Mouse (Mus musculus) liver, embryonic 11.5 days (tissue): ENCODE results near the gene Tsr2. TPM values are rescaled to one million over a fixed set of nuclear protein-coding genes. Genes with fewer than 3 reads are reported as not detected.

Experiments
- ATAC-seq: fragments of 200-750 bp; cut with Nextera tagmentation; replicated peaks from 2 replicates; pipeline ENCODE4 v1.8.0; 2017; ENCODE audit warnings: moderate number of reproducible peaks, mild to moderate bottlenecking, moderate TSS enrichment, moderate library complexity; ENCODE audit not compliant: low FRiP score
- DNase-seq: peaks from one replicate; pipeline ENCODE4 v3.0.0-alpha.2; 2017; ENCODE audit warnings: low spot score
- H3K27ac ChIP-seq: fragments of 300-500 bp; sonication (generic); 2 replicates; pipeline ENCODE4 v1.5.1; 2014; ENCODE audit warnings: mild to moderate bottlenecking, low read depth, low read length, control low read depth
- H3K27me3 ChIP-seq: fragments of 300-500 bp; sonication (generic); replicated peaks from 2 replicates; pipeline ENCODE4 v1.6.1; 2014; ENCODE audit warnings: low read length, mixed read lengths; ENCODE audit not compliant: control insufficient read depth, insufficient read depth
- H3K36me3 ChIP-seq: fragments of 300-500 bp; sonication (generic); 2 replicates; pipeline ENCODE4 v1.6.1; 2014; ENCODE audit warnings: mild to moderate bottlenecking, low read length, moderate library complexity, mixed read lengths; ENCODE audit not compliant: control insufficient read depth, insufficient read depth
- H3K4me1 ChIP-seq: fragments of 300-500 bp; sonication (generic); replicated peaks from 2 replicates; pipeline ENCODE4 v1.6.1; 2014; ENCODE audit warnings: low read length, mixed read lengths; ENCODE audit not compliant: control insufficient read depth, insufficient read depth
- H3K4me2 ChIP-seq: fragments of 300-500 bp; sonication (generic); 2 replicates; pipeline ENCODE4 v1.6.1; 2014; ENCODE audit warnings: mild to moderate bottlenecking, control low read depth, moderate library complexity
- H3K4me3 ChIP-seq: fragments of 300-500 bp; sonication (generic); 2 replicates; pipeline ENCODE4 v1.5.1; 2014; ENCODE audit warnings: low read depth, low read length, control low read depth
- H3K9ac ChIP-seq: fragments of 300-500 bp; sonication (generic); 2 replicates; pipeline ENCODE4 v1.6.1; 2014; ENCODE audit warnings: low read depth, low read length, control low read depth
- H3K9me3 ChIP-seq: fragments of 300-500 bp; sonication (generic); 2 replicates; pipeline ENCODE4 v1.6.1; 2016; ENCODE audit warnings: low read length, inconsistent platforms, mixed read lengths; ENCODE audit not compliant: control insufficient read depth
- WGBS: fragments of 180-500 bp; shearing (Covaris S2); extraction: QIAGEN DNeasy Blood & Tissue Kit; methylation state at CpG from one replicate; pipeline ENCODE4 v1.1.7; 2014; 5-methylcytosine and 5-hydroxymethylcytosine counted together
- polyA plus RNA-seq: library from polyadenylated mRNA; unstranded; fragments of >200 nt; fragmentation: Nextera tagmentation; extraction: Ambion mirVana; gene quantifications from 2 replicates; pipeline ENCODE4 v1.2.1, GENCODE M21; 2014

Tsr2 gene
- 39.5 and 39.8 TPM in 2 replicates for polyA plus RNA-seq

DNA sequence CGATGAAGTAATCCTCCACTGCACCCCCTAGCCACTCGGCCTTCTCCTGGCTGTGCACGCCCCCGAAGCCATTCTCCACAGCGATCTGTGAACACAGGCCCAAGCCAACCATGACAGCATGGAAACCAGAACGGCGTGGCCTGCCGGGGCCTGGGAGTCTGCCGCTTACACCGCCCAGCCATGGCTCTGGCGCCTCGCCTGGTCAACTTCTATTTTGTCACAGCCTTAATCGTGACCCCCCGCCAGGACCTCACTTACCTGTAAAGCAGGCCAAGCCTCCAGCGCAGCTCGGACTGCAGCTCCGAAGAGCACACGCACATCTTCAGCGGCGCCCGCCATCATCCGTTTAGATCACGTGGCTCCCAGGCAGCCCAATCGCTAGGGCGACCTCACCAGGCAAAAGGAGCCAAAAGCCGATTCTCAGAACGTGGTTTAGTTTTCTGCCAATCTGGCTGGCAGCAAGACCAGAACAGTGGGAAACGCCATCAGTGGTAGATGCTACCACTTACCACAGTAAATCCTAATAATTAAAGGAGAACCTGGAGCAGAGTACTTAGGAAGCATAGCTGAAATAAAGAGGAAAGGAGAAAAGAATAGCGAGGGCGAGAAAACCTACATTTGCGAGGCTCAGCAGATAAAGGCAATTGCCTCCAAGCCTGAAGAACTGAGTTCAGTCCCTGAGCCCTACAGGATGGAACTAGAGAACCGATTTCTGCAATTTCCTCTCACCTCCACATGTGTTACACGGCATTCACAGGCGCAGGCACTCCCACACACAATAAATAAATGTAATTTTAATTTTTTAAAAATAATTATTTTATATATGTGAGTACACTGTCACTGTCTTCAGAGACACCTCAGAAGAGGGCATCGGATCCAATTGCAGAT, at the start of gene Tsr2:
TSS of gene Tsr2 (minus strand) at position 373 of the 888 bp plus-strand sequence.
- H3K27ac ChIP-seq, result no peak within 1 kb of the TSS
- H3K27me3 ChIP-seq, result no peaks in the 10 kb centered on the region; the same call in 1 of the 2 replicates
- H3K4me1 ChIP-seq, result no peaks in the 10 kb centered on the region
- no peaks in the 10 kb centered on the region for H3K9me3 ChIP-seq
- ATAC-seq, result peak; percentile 90
- H3K4me3 ChIP-seq, result peak within 1 kb of the TSS; percentile 58
- no peaks in the 10 kb centered on the region for H3K36me3 ChIP-seq
- H3K4me2 ChIP-seq, result peak within 1 kb of the TSS; percentile 69
- DNase-seq, result peak; percentile 62
- 26% methylated on average over 35 of the region's 35 CpGs for WGBS
- peak within 1 kb of the TSS; percentile 66 for H3K9ac ChIP-seq

DNA sequence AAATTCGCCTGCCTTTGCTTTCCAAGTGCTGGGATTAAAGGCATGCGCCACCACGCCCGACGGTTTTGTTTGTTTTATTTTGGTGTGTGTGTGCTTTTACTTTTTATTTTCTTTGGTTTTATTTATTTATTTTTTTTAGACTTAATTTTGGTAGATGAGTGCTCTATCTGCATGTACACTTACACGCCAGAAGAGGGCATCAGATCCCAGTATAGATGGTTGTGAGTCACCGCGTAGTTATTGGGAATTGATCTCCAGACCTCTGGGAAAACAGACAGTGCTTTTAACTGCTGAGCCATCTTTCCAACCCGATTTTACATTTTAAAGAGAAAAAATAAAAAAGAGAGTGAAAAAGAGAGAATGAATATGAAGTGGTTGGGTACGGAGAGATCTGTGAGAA, 36.4 kb upstream of the Tsr2 start:
- Histone ChIP-seq H3K4me3 (no peak overlapping the region), H3K4me2 (no peak overlapping the region), H3K36me3 (no peaks in the 10 kb centered on the region)

GRCm38 (mm10) chrX:151130493-151130892, 34.1 kb upstream of the Tsr2 start:
- Histone ChIP-seq H3K9me3 (no peaks in the 10 kb centered on the region), H3K27ac (no peak overlapping the region), H3K4me1 (no peaks in the 10 kb centered on the region), H3K9ac (no peak overlapping the region), H3K4me2 (no peak overlapping the region), H3K4me3 (no peak overlapping the region), H3K27me3 (no peaks in the 10 kb centered on the region; the same call in 1 of the 2 replicates), H3K36me3 (no peaks in the 10 kb centered on the region)
- DNase-seq (no peak), ATAC-seq (no peak)
- 67% methylated on average over 3 of the region's 3 CpGs for WGBS

More for the DNA sequence above, 36.4 kb upstream of the Tsr2 start:
- H3K27ac ChIP-seq, result no peak overlapping the region
- H3K9me3 ChIP-seq, result no peaks in the 10 kb centered on the region
- no peak for DNase-seq
- WGBS, result 26% methylated on average over 10 of the region's 10 CpGs
- no peak for ATAC-seq
- no peaks in the 10 kb centered on the region for H3K4me1 ChIP-seq
- no peak overlapping the region for H3K9ac ChIP-seq
- no peaks in the 10 kb centered on the region; the same call in 1 of the 2 replicates for H3K27me3 ChIP-seq

GRCm38 (mm10) chrX:151123933-151124332, 27.6 kb upstream of the Tsr2 start:
- H3K9me3 ChIP-seq, result no peaks in the 10 kb centered on the region
- no peak overlapping the region for H3K9ac ChIP-seq
- DNase-seq (no peak), ATAC-seq (no peak)
- H3K4me2 ChIP-seq, result no peak overlapping the region
- no peak overlapping the region for H3K4me3 ChIP-seq
- H3K36me3 ChIP-seq, result no peaks in the 10 kb centered on the region
- H3K27ac ChIP-seq, result no peak overlapping the region
- H3K4me1 ChIP-seq, result no peaks in the 10 kb centered on the region
- 71% methylated on average over 2 of the region's 2 CpGs for WGBS
- no peaks in the 10 kb centered on the region for H3K27me3 ChIP-seq

DNA sequence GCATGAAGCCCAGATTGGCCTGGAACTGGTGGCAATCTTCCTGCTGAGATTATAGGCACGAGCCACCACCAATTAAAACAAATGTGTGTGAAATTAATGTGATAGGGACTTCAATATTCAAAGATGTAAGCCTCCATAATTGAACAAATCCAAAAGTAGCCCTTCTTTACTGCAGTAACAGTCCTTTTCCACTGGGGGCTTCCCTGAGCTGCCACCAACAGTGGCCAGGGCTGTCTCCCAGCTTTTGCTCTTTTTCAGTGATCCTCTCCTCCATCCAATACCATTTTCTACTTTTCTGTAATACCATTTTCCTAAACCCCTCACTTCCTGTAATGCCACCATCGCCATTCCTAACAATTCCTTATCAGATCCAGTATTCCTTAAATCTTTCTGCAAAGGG, 21.1 kb upstream of the Tsr2 start:
- H3K4me3 ChIP-seq, result no peak overlapping the region
- H3K9me3 ChIP-seq, result no peaks in the 10 kb centered on the region
- 0 out of 2 replicates have a peak, but pooled peaks cover 2% of the 10 kb centered on the region for H3K27me3 ChIP-seq
- WGBS, result 5% methylated on average over 2 of the region's 2 CpGs
- H3K36me3 ChIP-seq, result no peaks in the 10 kb centered on the region
- H3K4me2 ChIP-seq, result no peak overlapping the region
- H3K9ac ChIP-seq, result no peak overlapping the region
- H3K27ac ChIP-seq, result no peak overlapping the region
- no peaks in the 10 kb centered on the region for H3K4me1 ChIP-seq
- DNase-seq (no peak), ATAC-seq (no peak)

DNA sequence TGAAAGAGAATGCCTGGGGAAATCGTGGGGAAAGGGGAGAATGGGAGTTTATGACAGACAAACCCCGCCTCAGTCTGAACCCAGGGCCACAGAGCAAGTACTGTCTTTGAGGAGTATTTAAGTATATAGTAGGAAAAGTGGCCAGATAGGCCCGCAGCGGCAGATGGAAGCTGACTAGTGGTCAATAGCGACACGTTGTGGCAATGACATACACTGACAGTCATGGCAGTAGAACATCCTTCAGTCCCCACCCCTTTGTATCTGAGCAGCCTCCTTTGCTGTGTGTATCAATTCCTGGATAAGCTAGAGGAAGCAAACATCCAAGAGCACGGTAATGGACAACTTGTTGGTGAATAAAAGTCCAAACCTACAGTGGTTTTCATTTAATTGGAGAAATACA, 20.5 kb upstream of the Tsr2 start:
- Histone ChIP-seq H3K36me3 (no peaks in the 10 kb centered on the region), H3K27me3 (0 out of 2 replicates have a peak, but pooled peaks cover 2% of the 10 kb centered on the region), H3K9ac (no peak overlapping the region), H3K4me3 (no peak overlapping the region), H3K4me2 (no peak overlapping the region), H3K4me1 (no peaks in the 10 kb centered on the region), H3K9me3 (no peaks in the 10 kb centered on the region), H3K27ac (no peak overlapping the region)
- 12% methylated on average over 7 of the region's 7 CpGs for WGBS
- DNase-seq (no peak), ATAC-seq (no peak)

GRCm38 (mm10) chrX:151107301-151108067, 11.1 kb upstream of the Tsr2 start:
- no peak for DNase-seq
- H3K27ac ChIP-seq, result no peak overlapping the region
- no peak for ATAC-seq
- H3K9ac ChIP-seq, result no peak overlapping the region
- H3K36me3 ChIP-seq, result no peaks in the 10 kb centered on the region
- 59% methylated on average over 7 of the region's 7 CpGs for WGBS
- no peak overlapping the region for H3K4me3 ChIP-seq
- no peaks in the 10 kb centered on the region for H3K4me1 ChIP-seq
- H3K4me2 ChIP-seq, result no peak overlapping the region
- no peaks in the 10 kb centered on the region for H3K9me3 ChIP-seq
- no peaks in the 10 kb centered on the region; the same call in 1 of the 2 replicates for H3K27me3 ChIP-seq

- Histone ChIP-seq H3K4me1 (no peaks in the 10 kb centered on the region), H3K4me2 (no peak overlapping the region), H3K9me3 (no peaks in the 10 kb centered on the region), H3K9ac (no peak overlapping the region), H3K27me3 (peaks cover 4% of the 10 kb centered on the region; the same call in 1 of the 2 replicates), H3K27ac (no peak overlapping the region), H3K36me3 (peaks cover 13% of the 10 kb centered on the region; the same call in 1 of the 2 replicates), H3K4me3 (no peak overlapping the region)
- WGBS, result 77% methylated on average over 1 of the region's 1 CpGs
- ATAC-seq, result no peak
- DNase-seq, result no peak
Observed at GRCm38 (mm10) chrX:151087418-151087817, 8.9 kb downstream of the Tsr2 start.
